Mouse (Mus musculus) layer of hippocampus, postnatal 36 days (tissue): ENCODE measurements at regions not wholly inside any gene's neighbourhood (a gene's known extent, or its start where the extent isn't known, plus 50 kb on each side); places are given as distances from the start of the nearest gene placed in this dataset.
A peak's percentile ranks its signal among the peaks of the same experiment; 100 is the strongest.

Experiments
- DNase-seq, 2 experiments: peaks; one replicate each; pipeline ENCODE4 v3.0.0; 2022

- DNase-seq, result no peak
These were observed 224.8 kb upstream of the Serp2 start for GRCm38 (mm10) chr14:76781524-76781880.

GRCm38 (mm10) chr14:76780572-76781523 lies 224.2 kb upstream of the Serp2 start:
- DNase-seq, result no peak

DNA sequence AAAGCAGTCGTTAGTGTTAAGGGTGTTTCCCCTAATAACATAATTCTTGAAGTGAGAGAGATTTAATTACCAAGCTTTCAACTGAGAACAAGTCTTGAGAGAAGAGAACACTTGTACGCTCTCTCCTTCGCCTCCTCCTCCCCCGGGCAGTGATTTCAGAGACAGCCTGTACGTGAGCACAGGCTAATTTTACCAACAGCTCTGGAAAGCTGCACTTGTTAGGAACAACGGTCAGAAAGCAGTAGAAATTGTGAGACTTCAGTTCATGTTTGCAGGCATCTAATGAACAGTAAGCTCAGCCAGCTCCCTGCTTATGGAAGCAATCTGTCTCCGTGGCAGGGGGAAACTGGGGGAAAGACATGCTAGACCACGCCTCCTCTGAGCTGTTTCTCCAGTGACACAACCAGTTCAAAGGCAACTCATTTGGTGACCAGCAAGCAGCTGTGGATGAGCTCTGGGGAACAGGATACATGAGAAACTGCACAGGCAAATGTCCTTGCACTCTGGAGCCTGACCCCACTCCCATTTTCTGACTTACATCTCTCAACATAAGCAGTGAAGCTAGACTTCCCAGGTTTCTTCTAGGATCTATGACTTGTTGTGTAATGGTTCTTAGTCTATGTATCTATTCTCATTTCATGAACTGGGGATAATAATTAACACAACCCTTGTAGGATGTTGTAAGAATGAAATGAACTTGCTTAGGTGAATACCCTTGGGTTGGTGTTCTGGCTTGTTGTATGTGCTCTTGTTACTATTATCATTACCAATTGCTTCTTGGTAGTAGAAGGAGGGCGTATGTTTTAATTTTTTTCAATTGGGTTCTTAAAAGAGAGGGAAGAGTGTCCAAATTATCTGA lies 222.1 kb upstream of the Serp2 start:
- peak in 1 of 2 experiments; percentile 65 for DNase-seq

DNA sequence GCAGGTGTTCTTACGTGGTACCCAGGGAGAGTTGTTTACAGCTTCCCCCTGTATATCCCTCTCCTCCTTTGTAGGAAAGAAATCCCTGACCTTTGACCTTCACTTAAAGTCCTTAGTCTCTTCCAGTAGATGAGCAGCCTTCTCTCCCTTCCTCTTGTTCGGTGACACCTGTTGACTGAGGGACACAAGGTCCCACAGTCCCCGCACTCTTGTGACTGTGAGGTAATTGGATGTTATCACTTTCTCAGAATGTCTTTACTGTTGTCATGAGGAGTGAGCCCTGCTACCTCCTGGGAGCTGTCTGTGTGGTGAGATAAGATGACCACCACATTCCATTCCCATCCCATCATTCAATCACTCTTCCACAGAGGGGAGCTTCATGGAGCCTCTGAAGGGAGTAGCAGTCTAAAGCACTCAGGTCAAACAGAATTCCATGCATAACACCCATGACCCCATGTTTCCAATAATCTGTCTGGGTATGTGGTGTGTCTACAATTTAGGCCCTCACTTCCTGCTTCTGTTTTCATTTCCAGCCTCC lies 218.8 kb upstream of the Serp2 start:
- DNase-seq, result no peak

- DNase-seq, result no peak
These were observed 216.2 kb upstream of the Serp2 start for GRCm38 (mm10) chr14:76772781-76773438.

DNA sequence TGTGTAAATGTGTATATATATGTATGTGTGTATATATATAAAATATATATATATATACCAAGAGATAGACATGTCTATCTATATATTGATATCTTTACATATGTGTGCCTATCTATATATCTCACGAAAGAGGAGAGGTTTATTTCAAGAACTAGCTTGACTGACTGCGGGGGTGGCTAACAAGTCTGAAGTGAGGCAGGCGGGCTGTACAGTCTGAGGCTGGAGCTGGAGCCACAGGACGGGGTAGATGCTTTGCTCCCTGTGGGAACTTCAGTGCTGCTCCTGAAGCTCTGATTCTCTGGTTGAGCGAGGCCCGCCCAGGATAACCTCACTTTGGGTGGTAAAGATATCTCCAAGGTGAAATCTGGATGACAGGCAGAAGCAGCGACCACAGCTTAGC lies 213.4 kb upstream of the Serp2 start:
- no peak for DNase-seq

GRCm38 (mm10) chr14:76767301-76767700 lies 210.6 kb upstream of the Serp2 start:
- no peak for DNase-seq

GRCm38 (mm10) chr14:76766186-76766713 lies 209.6 kb upstream of the Serp2 start:
- no peak for DNase-seq

- DNase-seq, result peak; percentile 42 to 55
These were observed 208.4 kb upstream of the Serp2 start for GRCm38 (mm10) chr14:76765094-76765504.

GRCm38 (mm10) chr14:76764390-76764796 lies 207.7 kb upstream of the Serp2 start:
- peak; percentile 56 to 67 for DNase-seq

DNA sequence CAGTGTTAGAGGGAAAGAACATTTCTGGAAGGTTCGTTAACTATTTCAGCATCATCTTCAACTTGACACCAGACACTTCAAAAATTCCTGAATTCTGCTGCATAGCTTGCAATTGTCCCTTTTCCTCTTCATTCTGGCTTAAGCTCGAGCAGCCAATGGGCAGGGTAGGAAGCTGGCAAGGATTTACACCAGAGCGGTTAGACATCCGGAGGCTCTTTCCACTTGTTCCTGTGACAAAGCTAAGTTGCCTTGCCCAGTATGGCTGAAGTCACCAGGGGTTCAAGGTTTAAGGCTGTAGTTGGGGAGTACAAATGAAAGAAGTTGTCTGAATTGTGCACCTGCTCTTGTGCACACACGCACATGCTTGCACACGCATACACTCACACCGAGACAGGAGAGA lies 206.8 kb upstream of the Serp2 start:
- DNase-seq, result no peak

- DNase-seq, result no peak
These were observed 206.1 kb upstream of the Serp2 start for GRCm38 (mm10) chr14:76762777-76763176.

DNA sequence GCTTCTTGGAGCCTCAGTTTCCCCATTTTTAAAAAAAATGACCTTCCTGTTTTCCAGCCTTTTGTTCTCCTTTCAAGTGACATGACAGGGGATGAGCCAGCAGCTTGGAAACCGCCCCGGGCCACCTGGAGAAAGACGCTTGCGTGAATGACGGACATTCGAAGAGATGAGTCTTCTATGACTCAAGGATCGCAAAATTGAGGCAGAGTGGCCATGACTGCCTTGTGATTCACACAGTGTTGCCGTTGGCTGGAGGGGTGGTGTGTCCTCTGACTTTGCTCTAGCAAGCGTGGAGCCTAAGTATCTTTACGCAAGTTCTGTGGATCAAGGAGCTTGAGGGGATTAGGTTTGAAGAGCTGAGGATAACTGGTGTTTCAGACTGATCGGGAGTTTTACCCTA lies 205.0 kb upstream of the Serp2 start:
- DNase-seq, result no peak

DNA sequence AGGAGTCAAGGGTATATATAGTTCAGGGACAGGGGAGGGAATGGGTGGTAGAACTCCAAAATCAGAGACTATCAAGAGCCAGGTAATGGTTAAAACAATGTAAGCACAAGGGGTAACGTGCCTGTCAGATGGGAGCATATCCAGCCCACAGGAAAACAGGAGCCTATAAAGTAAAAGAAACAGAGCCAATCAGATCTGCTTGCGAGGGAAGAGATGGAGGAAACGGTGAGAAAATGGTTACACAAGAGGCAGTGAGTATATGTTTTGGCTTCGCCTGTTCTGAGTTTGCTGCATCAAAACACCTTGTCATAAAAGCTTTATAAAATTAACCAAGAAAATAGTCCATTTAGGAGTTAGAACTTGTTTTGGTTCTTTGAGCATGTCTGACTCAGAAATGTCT lies 204.6 kb upstream of the Serp2 start:
- DNase-seq, result no peak

- DNase-seq, result peak; percentile 76 to 80
These were observed 203.9 kb upstream of the Serp2 start for GRCm38 (mm10) chr14:76760509-76761023.

GRCm38 (mm10) chr14:76759377-76759776 lies 202.7 kb upstream of the Serp2 start:
- no peak for DNase-seq

GRCm38 (mm10) chr14:76758589-76758988 lies 201.9 kb upstream of the Serp2 start:
- no peak for DNase-seq

- no peak for DNase-seq
These were observed 199.1 kb upstream of the Serp2 start for GRCm38 (mm10) chr14:76755591-76756376.

- DNase-seq, result no peak
These were observed 197.0 kb upstream of the Serp2 start for GRCm38 (mm10) chr14:76753734-76754133.

DNA sequence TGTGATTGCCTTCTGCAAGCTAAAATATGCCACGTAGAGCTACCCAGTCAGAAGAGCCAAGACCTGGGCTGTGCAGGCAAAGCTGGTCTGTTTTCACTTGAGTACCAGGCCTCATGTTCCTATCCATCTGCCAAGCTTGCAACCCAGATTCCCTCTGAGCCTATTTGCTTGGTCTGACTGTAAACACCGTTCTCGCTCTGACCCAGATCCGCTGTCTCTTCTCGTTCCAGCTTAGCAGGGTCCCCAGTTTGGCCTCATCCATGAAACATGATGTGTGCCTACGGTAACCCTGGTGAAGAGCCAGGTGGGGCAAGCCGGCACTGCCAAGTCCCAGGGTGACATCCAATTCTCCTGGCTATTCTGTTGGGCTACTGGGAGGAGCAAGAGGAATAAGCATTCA lies 192.5 kb upstream of the Serp2 start:
- peak; percentile 38 to 53 for DNase-seq

DNA sequence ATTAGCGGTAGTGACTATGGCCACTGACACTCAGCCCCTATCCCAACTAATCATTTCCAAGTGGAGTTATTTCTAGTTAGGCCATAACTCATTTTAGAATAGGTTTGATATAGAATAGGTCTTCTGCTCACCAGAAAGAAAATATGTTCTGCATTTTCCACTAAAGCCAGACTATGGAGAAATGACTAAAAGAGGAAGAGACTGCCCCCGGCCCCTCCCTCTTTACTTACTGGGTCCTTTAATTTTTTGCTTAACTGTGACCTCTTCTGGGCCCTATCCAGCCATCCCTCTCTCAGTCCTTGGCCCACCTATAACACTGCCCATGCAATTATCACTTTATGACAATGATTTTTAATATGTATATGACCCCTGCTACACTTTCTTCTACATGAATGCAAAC lies 192.0 kb upstream of the Serp2 start:
- no peak for DNase-seq
